Mouse (Mus musculus) liver, adult 2 months (tissue): ENCODE measurements around the gene Usp6nl.

Experiments used
- CTCF ChIP-seq: fragments of 200-500 bp; IDR thresholded peaks from 2 replicates; pipeline ENCODE4 v1.5.1; 2011; ENCODE audit warnings: low read depth, low read length, control low read depth
- POLR2A ChIP-seq: fragments of 200-500 bp; IDR thresholded peaks from 2 replicates; pipeline ENCODE4 v1.6.1; 2011; ENCODE audit warnings: low read length, control low read depth; ENCODE audit not compliant: insufficient read depth; ENCODE audit errors: extremely low read depth

GRCm38 (mm10) chr2:6454941-6455516 is 132.6 kb downstream of the Usp6nl start:
- TF ChIP-seq POLR2A = no peak
- TF ChIP-seq CTCF = no peak
